Mouse (Mus musculus) liver, adult (tissue): ENCODE results near the gene Rbfox3.

ENCODE experiments used
- GATA4 ChIP-seq: IDR thresholded peaks from 2 replicates; pipeline ENCODE4 v1.6.1; 2014; ENCODE audit warnings: mild to moderate bottlenecking, low read length; ENCODE audit not compliant: insufficient replicate concordance

The Rbfox3 gene

GRCm38 (mm10) chr11:118821353-118821752, 90.0 kb downstream of the Rbfox3 start:
- no peak for TF ChIP-seq GATA4

DNA sequence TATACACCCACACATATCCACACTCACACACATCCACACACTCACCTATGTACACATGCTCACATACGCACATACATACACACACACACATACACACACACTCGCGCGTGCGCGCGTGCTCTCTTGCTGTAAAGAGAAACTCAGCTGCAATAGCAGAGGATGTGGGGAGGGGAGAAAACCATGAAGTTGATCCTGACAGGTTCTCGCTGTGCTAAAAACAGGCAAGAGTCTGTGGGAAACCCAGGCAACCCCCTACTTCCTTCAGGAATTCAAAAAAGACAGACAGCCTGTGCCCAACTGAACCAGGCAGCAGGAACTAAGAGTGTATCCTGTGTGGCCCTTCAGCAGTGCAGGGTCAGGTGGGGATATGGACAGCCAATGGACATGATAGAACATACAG, 92.9 kb downstream of the Rbfox3 start:
- no peak for TF ChIP-seq GATA4

DNA sequence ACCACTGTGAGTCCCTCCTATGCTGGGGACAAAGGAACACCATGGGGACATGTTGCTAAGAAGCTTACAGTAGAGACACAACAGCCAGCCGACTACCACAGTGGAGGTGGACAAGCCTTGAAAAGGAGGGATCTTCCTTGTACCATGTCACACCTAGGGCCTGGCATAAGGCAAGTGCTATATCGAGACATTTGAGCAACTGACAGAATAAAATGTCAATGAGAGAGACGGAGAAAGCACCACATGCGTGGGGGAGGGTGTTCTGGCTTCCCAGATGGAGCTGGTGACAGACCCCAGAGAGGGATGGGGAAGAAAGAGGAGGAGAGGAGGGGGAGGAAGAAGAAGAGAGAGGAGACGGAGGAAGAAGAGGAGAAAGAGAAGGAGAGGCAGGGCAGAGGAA, 96.3 kb downstream of the Rbfox3 start:
- no peak for TF ChIP-seq GATA4

DNA sequence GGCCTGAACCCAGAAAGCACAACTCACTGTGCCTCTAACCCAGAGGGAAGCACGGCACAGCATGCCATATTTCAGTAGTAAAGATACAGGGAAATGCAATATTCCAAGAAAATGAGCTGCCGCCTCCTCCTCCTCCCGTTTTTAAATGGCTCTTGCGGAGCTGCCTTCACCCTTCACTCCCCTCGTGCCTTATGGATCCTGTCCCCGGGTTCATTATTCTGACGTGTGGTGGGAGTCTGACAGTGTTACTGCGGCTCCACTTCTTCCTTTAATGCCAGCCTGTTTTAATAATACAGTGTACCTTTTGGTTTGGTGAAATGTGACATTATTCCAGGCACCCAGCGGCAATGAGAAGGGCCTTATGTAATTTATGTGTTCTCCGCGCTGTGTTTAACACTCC, 97.5 kb downstream of the Rbfox3 start:
- no peak for TF ChIP-seq GATA4

DNA sequence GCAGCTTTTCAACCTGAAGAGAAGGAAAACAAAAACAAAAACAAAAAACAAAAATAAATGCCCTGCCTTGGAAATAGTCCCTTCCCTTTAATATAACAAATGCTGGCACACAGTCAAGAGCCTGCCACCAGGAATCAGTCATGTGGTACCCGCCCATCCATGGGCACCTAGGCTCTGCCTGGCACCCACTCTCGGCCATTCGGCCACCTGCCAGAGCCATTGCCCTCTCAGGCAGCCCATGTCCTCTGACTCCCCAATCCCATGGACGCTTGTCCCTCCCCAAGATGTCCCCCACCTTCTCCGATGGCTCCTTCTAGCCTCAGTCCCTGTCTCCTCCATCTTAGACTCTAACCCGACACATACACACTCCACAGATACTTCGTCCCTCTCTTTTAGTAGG, 100.0 kb downstream of the Rbfox3 start:
- TF ChIP-seq GATA4, result no peak

DNA sequence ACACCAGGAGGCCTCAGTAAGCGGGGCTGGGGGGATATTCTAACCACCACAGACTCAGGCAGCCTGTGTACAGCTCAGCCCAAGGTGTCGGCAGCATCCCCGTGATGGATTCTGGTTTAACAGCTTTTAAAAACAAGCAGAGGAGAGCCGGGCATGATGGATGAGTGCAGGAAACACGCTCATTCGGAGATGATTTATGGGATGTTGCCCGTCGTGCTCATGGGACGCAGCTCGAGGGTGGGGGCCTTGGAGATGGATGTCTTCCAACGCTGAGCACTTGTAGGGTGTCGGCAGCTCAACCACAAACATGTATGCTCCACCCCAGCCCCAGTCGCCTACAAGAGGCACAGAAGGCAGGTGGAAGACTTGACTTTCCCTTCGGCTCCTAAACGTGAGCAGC, 103.9 kb downstream of the Rbfox3 start:
- no peak for TF ChIP-seq GATA4

DNA sequence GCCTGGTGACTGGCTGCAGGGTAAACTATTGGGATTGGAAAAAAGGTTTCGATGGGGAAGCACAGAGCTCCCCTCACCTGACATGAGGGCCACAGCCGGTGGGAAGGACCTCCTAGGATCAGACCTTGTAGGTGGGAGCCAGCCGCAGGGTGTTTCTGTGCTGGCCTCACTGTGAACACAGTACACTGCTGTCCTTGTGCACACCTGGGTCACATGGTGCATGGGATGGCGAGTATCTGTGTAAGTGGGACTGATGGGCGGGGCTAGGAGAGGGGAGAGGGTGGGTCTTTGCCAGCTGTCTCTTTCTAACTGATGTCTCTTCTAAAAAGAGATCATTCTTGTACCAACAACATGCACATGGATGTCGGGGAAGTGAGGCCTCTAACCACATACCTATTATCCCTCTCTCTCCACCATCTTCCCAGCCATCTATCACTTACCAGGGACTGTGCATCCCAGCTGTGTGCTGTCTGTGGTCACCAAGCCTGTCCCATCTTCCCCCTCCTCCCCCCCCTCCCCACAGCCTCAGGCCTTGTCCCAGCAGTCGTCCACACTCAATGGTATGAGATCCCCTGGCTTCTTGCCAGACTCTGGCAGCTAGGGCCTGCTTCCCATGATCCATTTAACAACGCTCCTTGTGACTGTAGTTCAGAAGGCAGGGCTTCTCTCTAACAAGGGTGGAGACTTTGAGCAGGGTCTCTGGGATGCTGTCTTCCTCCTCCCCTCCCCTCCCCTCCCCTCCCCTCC, 116.4 kb downstream of the Rbfox3 start:
- no peak for TF ChIP-seq GATA4

DNA sequence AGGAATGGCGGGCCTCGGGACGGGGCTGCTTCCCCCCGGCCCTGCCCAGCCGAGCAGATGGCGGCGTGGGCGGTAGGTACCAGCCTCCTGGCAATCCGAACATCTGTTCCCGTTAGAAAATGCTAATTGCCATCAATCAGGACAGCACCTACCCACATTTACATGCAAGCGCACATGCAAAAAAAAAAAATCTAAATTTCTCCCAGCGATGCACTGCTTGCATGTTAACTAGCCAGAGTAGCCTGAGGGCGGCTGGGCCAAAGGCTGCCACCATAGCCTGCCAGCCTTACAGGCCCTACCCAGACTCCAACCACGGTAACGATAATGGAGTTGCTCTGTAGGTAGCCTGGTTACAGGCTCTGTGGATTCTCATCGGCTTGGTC, 117.8 kb downstream of the Rbfox3 start:
- TF ChIP-seq GATA4, result no peak

DNA sequence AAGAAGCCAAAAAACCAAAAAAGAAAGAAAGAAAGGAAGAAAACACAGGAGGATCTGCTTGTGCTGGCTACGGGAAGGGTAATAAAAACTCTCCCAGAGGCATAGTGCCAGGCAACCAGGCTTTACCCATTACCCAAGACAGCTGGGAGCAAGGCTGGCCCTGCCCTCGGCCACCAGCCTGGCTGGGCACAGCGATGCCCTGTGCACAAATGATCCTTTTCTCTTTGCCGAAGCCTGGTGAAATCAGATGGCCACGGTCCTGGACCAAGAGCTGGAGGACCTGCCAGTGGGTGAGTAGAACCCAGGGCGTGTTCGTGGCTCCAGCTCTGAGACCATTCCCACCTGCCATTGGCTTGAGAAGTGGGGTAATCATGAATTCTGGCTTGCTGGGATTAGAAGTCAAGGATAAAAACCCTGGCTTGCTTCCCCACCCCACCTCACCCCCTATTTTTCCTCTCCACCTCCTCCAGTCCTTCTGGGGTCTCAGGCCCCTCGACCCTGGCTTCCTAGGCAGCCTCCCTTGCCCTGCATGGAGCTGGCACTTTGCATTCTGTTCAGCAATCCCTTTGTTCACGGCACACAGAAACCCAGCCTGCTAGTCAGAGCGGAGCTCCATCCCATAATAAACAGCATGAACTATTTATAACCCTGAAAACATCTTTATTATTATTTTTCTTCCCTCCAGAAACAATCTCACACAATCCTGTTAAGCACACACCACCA, 118.3 kb downstream of the Rbfox3 start:
- no peak for TF ChIP-seq GATA4

DNA sequence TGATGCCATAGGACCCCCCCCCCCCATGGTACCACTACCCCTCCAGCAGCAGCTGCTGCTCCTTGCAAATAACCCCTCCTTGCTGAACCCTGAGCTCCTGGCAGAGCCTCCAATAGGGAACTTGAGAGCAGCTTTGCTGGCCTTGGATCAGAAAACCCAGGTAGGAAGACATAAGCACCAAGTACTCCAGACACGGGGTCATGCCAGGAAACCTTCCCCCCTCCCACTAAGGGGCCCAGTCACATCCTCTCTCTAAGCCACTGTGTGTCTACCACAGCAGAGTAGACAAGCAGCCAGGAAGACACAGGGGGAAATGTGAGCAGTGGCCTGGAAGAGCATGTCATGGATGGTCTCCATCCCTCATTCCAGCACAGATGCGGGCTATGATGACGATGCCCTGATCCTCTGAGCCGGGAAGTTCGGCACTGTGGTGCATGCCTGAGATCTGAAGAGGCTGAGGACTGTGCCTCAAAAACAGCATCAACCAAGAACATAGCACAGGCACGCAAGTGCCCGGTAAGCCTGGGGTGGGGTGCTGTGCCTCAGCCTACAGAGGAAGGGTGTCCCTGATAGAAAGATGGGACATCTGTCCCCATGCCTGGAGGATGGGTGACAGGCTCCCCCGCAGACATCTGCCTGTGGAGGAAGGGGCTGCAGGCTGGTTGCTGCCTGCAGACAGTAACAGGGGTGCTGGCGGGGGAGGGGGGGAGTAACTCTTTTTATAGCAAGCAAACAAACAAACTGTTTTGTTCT, 119.1 kb downstream of the Rbfox3 start:
- TF ChIP-seq GATA4, result no peak

DNA sequence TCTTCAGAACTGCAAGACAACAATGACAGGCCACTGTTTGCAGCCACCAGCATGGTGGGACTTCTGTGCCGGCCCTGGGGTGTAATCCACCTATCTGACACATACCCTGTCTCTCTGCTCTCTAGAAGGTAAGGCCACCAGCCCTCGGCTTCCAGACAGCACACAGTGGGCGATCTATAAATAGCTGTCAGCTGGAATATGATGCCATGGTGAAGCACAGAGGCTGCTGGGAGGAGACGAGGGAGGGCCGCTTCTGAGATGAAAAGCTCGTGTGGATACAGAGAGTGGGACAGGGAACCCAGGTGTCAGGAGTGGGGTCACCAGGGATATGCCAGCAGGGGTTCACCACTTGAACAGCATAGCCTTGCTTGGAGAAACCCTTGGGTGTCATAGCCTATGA, 120.0 kb downstream of the Rbfox3 start:
- no peak for TF ChIP-seq GATA4

DNA sequence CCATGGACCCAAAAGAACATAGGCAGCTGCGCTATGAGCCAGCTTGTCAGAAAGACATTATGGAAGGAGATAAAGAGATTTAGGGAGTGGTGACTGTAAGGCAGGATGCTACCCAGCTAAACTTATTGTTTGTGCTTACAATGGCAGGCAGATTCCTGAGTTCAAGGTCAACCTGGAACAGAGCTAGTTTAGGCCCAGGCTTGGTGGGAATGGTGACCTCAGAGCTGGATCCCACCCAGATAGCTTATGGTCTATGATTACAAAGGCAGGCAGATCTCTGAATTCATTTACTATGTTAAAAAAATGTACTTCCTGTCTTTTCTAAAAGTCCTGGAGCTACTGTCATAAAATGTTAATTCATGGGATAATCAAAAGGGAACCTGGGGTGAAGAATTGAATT, 123.3 kb downstream of the Rbfox3 start:
- TF ChIP-seq GATA4, result no peak

DNA sequence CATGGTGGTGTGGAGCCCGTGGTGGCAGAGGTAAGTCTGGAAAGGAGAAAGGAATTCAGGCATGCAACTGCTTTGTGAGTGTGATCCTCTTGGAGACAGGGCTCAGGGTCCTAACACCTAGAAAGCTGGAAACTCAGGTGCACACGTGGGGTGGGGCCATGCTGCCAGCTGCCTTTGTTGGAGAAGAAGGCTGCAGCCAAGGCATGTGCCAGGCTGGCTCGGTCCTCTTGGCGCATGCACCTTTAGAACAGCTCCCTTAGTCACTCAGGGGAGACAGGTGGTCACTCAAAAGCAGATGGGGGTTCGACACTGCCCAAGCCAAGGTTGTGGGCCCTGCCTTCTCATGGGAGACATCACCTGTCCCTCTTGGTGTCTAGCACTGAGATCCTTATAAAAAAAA, 128.7 kb downstream of the Rbfox3 start:
- no peak for TF ChIP-seq GATA4

GRCm38 (mm10) chr11:118775753-118776152, 135.6 kb downstream of the Rbfox3 start:
- TF ChIP-seq GATA4, result no peak

- TF ChIP-seq GATA4, result no peak
These were observed 138.3 kb downstream of the Rbfox3 start for GRCm38 (mm10) chr11:118773076-118773583.

- TF ChIP-seq GATA4, result no peak
These were observed 140.0 kb downstream of the Rbfox3 start for GRCm38 (mm10) chr11:118771358-118771757.
